Mouse (Mus musculus) MEL (cell line): ENCODE results near the gene Filip1l. TPM values are rescaled to one million over a fixed set of nuclear protein-coding genes. Genes with fewer than 3 reads are reported as not detected.

Source experiments
- DNase-seq: peaks from one replicate; pipeline ENCODE4 v3.0.0; 2011; ENCODE audit warnings: low read depth, low spot score
- H3K27ac ChIP-seq: 2 replicates; pipeline ENCODE4 v1.5.1; 2012; ENCODE audit warnings: low read depth, mild to moderate bottlenecking, control low read depth, low read length, moderate library complexity; ENCODE audit not compliant: control insufficient read depth
- H3K27me3 ChIP-seq, 2 experiments: fragments of 150-350 bp in 1 of 2; sonication (generic) in 1 of 2; 2 replicates each; pipeline ENCODE4 v1.6.1; 2012; ENCODE audit warnings: low read length in 2 of 2, mild to moderate bottlenecking in 2 of 2, improper control_type of control experiment in 1 of 2, moderate library complexity in 1 of 2; ENCODE audit not compliant: insufficient read depth in 2 of 2, control insufficient read depth in 1 of 2
- H3K36me3 ChIP-seq, 2 experiments: 2 replicates each; pipeline ENCODE4 v1.6.1; 2012 to 2014; ENCODE audit warnings: low read length in 2 of 2, improper control_type of control experiment in 1 of 2, inconsistent platforms in 1 of 2, mild to moderate bottlenecking in 1 of 2; ENCODE audit not compliant: insufficient read depth in 2 of 2, control insufficient read depth in 1 of 2
- H3K4me1 ChIP-seq, 2 experiments: fragments of 150-350 bp in 1 of 2; sonication (generic) in 1 of 2; 2 replicates each; pipeline ENCODE4 v1.6.1; 2012; ENCODE audit warnings: low read length in 2 of 2, improper control_type of control experiment in 1 of 2, mild to moderate bottlenecking in 1 of 2; ENCODE audit not compliant: insufficient read depth in 2 of 2, control insufficient read depth in 1 of 2
- H3K4me3 ChIP-seq, 2 experiments: fragments of 150-350 bp in 1 of 2; sonication (generic) in 1 of 2; 2 replicates each; pipeline ENCODE4 v1.5.1; 2012; ENCODE audit warnings: low read depth in 2 of 2, low read length in 2 of 2, mild to moderate bottlenecking in 2 of 2, moderate library complexity in 2 of 2, control low read depth in 1 of 2, improper control_type of control experiment in 1 of 2; ENCODE audit not compliant: control insufficient read depth in 1 of 2, insufficient read depth in 1 of 2
- H3K79me2 ChIP-seq: 2 replicates; pipeline ENCODE4 v1.6.1; 2012; ENCODE audit warnings: mild to moderate bottlenecking, low read length, moderate library complexity; ENCODE audit not compliant: control insufficient read depth, poor library complexity, insufficient read depth
- H3K9ac ChIP-seq: 2 replicates; pipeline ENCODE4 v1.6.1; 2012; ENCODE audit warnings: low read depth, mild to moderate bottlenecking, control low read depth, low read length, moderate library complexity; ENCODE audit not compliant: control insufficient read depth, poor library complexity, severe bottlenecking
- H3K9me3 ChIP-seq: fragments of 150-350 bp; sonication (generic); replicated peaks from 2 replicates; pipeline ENCODE4 v1.6.1; 2012; ENCODE audit warnings: mild to moderate bottlenecking, low read length, improper control_type of control experiment, moderate library complexity; ENCODE audit not compliant: insufficient read depth
- BHLHE40 ChIP-seq: IDR thresholded peaks from 2 replicates; pipeline ENCODE4 v1.6.1; 2012; ENCODE audit warnings: low read depth, mild to moderate bottlenecking, inconsistent platforms, low read length, improper control_type of control experiment, borderline replicate concordance
- EP300 ChIP-seq, 2 experiments: IDR thresholded peaks; 2 replicates each; pipeline ENCODE4 v1.6.1; 2011; ENCODE audit warnings: improper control_type of control experiment in 2 of 2, low read length in 2 of 2, low read depth in 1 of 2, mild to moderate bottlenecking in 1 of 2
- GABPA ChIP-seq: IDR thresholded peaks from 2 replicates; pipeline ENCODE4 v1.6.1; 2012; ENCODE audit warnings: low read depth, mild to moderate bottlenecking, inconsistent platforms, low read length, improper control_type of control experiment, moderate library complexity
- HCFC1 ChIP-seq: IDR thresholded peaks from 2 replicates; pipeline ENCODE4 v1.6.1; 2012; ENCODE audit warnings: low read depth, mild to moderate bottlenecking, inconsistent platforms, low read length, improper control_type of control experiment, moderate library complexity
- JUND ChIP-seq: IDR thresholded peaks from 2 replicates; pipeline ENCODE4 v1.6.1; 2011; ENCODE audit warnings: low read depth, mild to moderate bottlenecking, improper control_type of control experiment, low read length
- KAT2A ChIP-seq: conservative IDR thresholded peaks from 2 replicates; pipeline ENCODE4 v1.6.1; 2012; ENCODE audit warnings: low read depth, low read length, improper control_type of control experiment, inconsistent platforms
- MAFK ChIP-seq: IDR thresholded peaks from 2 replicates; pipeline ENCODE4 v1.6.1; 2011; ENCODE audit warnings: low read depth, mild to moderate bottlenecking, low read length, improper control_type of control experiment, borderline replicate concordance
- MEF2A ChIP-seq: IDR thresholded peaks from 2 replicates; pipeline ENCODE4 v1.6.1; 2014; ENCODE audit warnings: low read depth, mild to moderate bottlenecking, inconsistent platforms, low read length, improper control_type of control experiment; ENCODE audit not compliant: poor library complexity, insufficient replicate concordance, severe bottlenecking; ENCODE audit errors: extremely low read depth
- MXI1 ChIP-seq: IDR thresholded peaks from 2 replicates; pipeline ENCODE4 v1.6.1; 2011; ENCODE audit warnings: mild to moderate bottlenecking, low read depth, low read length, improper control_type of control experiment
- MYB ChIP-seq: IDR thresholded peaks from 2 replicates; pipeline ENCODE4 v1.6.1; 2011; ENCODE audit warnings: mild to moderate bottlenecking, low read depth, low read length, improper control_type of control experiment
- NELFE ChIP-seq: IDR thresholded peaks from 2 replicates; pipeline ENCODE4 v1.6.1; 2011; ENCODE audit warnings: low read depth, low read length, improper control_type of control experiment
- RAD21 ChIP-seq: IDR thresholded peaks from 2 replicates; pipeline ENCODE4 v1.6.1; 2011; ENCODE audit warnings: mild to moderate bottlenecking, low read depth, low read length, improper control_type of control experiment
- RCOR1 ChIP-seq: IDR thresholded peaks from 2 replicates; pipeline ENCODE4 v1.6.1; 2012; ENCODE audit warnings: low read depth, mild to moderate bottlenecking, inconsistent platforms, low read length, improper control_type of control experiment
- TCF12 ChIP-seq: IDR thresholded peaks from 2 replicates; pipeline ENCODE4 v1.6.1; 2014; ENCODE audit warnings: low read depth, mild to moderate bottlenecking, inconsistent platforms, low read length, improper control_type of control experiment, moderate library complexity
- UBTF ChIP-seq: IDR thresholded peaks from 2 replicates; pipeline ENCODE4 v1.6.1; 2012; ENCODE audit warnings: low read depth, mild to moderate bottlenecking, inconsistent platforms, low read length, improper control_type of control experiment, moderate library complexity, borderline replicate concordance; ENCODE audit not compliant: insufficient read depth
- USF2 ChIP-seq, 2 experiments: IDR thresholded peaks; 2 replicates each; pipeline ENCODE4 v1.6.1; 2011 to 2012; ENCODE audit warnings: improper control_type of control experiment in 2 of 2, low read length in 2 of 2, borderline replicate concordance in 1 of 2, inconsistent platforms in 1 of 2, low read depth in 1 of 2, mild to moderate bottlenecking in 1 of 2; ENCODE audit not compliant: insufficient read depth in 1 of 2
- ZC3H11A ChIP-seq: IDR thresholded peaks from 2 replicates; pipeline ENCODE4 v1.6.1; 2012; ENCODE audit warnings: low read depth, mild to moderate bottlenecking, inconsistent platforms, low read length, improper control_type of control experiment
- ZKSCAN1 ChIP-seq: IDR thresholded peaks from 2 replicates; pipeline ENCODE4 v1.6.1; 2012; ENCODE audit warnings: low read depth, mild to moderate bottlenecking, inconsistent platforms, low read length, improper control_type of control experiment, moderate library complexity
- polyA plus RNA-seq, 2 experiments: library from polyadenylated mRNA; stranded (reverse) in 1 of 2; unstranded in 1 of 2; fragments of >175 nt in 1 of 2; fragments of >200 nt in 1 of 2; gene quantifications; 2 replicates each; pipeline versions ENCODE4 v1.2.1 to v1.2.4; 2012; ENCODE audit warnings: low replicate concordance in 2 of 2, low read depth in 1 of 2; ENCODE audit not compliant: insufficient read length in 2 of 2, insufficient read depth in 1 of 2, missing spikeins in 1 of 2
- total RNA-seq: library from RNA; depleted of rRNA; stranded (reverse); fragments of 300-350 nt; gene quantifications from 2 replicates; pipeline ENCODE4 v1.2.3, GENCODE M21; 2012

Filip1l gene
- total and polyA plus RNA-seq, 3 experiments: 0.27 to 1.8 TPM; not detected in 1

DNA sequence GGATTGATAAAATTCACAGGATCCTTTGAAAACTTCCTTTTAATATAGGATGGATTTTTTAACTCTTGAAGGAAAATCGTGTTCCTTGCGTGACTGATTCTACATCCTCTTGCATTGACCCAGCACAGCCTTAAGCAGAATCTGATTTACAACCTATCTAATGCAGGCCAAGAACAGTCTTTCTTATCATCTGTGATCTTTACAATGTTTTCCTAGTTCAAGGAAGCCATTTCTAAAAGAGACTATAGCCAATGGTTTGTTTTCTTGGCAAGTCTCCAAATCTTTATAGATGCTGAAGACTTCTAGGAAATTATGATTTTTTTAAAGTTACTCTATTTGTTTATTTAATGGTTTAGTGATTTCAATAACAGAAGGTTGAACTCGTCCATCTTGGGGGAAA is 19.3 kb downstream of the Filip1l start:
- H3K27me3 ChIP-seq: no peaks in the 10 kb centered on the region
- TF ChIP-seq MEF2A (no peak), NELFE (no peak), MYB (no peak), RCOR1 (no peak), HCFC1 (no peak), UBTF (no peak), GABPA (no peak), ZC3H11A (no peak), RAD21 (no peak), ZKSCAN1 (no peak), TCF12 (no peak), EP300 (IDR thresholded peaks at IDR 0.05; ENCODE audit: low read depth in 1 of 2, low read length in 2 of 2) (no peak), JUND (no peak), MXI1 (no peak)
- H3K9ac ChIP-seq: no peak overlapping the region
- H3K27ac ChIP-seq: no peak overlapping the region
- H3K4me1 ChIP-seq: no peaks in the 10 kb centered on the region
- H3K79me2 ChIP-seq: no peaks in the 10 kb centered on the region
- H3K9me3 ChIP-seq: no peaks in the 10 kb centered on the region
- no peaks in the 10 kb centered on the region for H3K36me3 ChIP-seq
- H3K4me3 ChIP-seq: no peak overlapping the region
- DNase-seq: no peak

DNA sequence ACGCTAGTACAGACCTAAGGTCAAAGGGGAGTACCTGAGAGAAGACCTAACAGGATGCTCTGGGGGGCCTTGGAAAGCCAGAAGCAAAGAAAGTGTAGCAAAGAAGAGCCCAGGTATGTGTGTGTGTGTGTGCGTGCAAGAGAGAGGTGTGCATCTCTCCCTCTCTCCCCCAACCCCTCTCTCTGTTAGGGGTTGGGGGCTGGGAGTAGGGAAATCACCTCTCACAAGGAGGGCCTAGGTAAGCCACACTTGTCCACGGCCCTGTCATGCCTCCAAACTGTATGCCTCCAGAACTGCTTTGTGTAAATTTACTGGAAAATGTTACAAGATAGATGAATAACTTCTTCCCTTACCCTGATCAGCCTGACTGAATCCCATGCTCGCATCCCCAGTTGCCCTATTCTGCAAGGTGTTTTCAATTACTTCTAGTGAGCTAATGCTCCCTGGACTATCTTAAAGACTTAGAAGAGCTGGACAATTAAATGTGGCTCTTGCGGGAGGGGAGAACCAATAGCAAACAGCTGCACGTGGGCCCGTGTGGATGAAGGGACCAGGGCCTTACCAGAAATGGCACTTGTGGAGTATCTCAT is 22.4 kb downstream of the Filip1l start:
- no peak overlapping the region for H3K4me3 ChIP-seq
- TF ChIP-seq UBTF (no peak), USF2 (IDR thresholded peaks at IDR 0.05; ENCODE audit: borderline replicate concordance in 1 of 2, insufficient read depth in 1 of 2, low read depth in 1 of 2, low read length in 2 of 2) (no peak), BHLHE40 (no peak), MAFK (no peak), NELFE (no peak), MYB (no peak), KAT2A (no peak)
- TF ChIP-seq, all 39 proteins: peak for 0
- no peaks in the 10 kb centered on the region for H3K27me3 ChIP-seq
- H3K79me2 ChIP-seq: no peaks in the 10 kb centered on the region
- no peak overlapping the region for H3K9ac ChIP-seq
- H3K36me3 ChIP-seq: peaks cover 0 to 19% of the 10 kb centered on the region in 2 experiments; a peak in 2 of 4 replicates
- no peaks in the 10 kb centered on the region for H3K9me3 ChIP-seq
- H3K27ac ChIP-seq: no peak overlapping the region
- H3K4me1 ChIP-seq: peaks cover 8 to 11% of the 10 kb centered on the region in 2 experiments
- DNase-seq: no peak
